In genomic region chr16:10916271-10916670, GRCm38 (mm10) we compare ENCODE assay signal across 16 mouse cellular contexts.
"Had no signal": no experiment of that assay in that cellular context is flagged by ENCODE, and none has a peak within 500 bp of the region (broad histone marks: within the 10 kb centered on the region; RNA-seq: fewer than 3 reads in every experiment).

No protein-coding gene starts in this region.

- H3K9ac ChIP-seq: kidney, embryonic 15.5 days; liver, embryonic 13.5 days; liver, postnatal 0 days; neural tube, embryonic 15.5 days had no signal

- ATAC-seq: liver, postnatal 0 days had no signal

- H3K4me3 ChIP-seq: kidney, embryonic 15.5 days; liver, embryonic 13.5 days; midbrain, embryonic 10.5 days; myocyte; neural tube, embryonic 15.5 days had no signal

- H3K4me2 ChIP-seq: kidney, embryonic 15.5 days; liver, embryonic 13.5 days; neural tube, embryonic 15.5 days had no signal

- H3K36me3 ChIP-seq: kidney, embryonic 15.5 days; liver, embryonic 13.5 days; midbrain, embryonic 10.5 days; neural tube, embryonic 15.5 days had no signal

- H3K9me3 ChIP-seq: kidney, embryonic 15.5 days; liver, embryonic 13.5 days; midbrain, embryonic 10.5 days; neural tube, embryonic 15.5 days had no signal

- H3K27me3 ChIP-seq: kidney, embryonic 15.5 days; liver, embryonic 13.5 days; neural tube, embryonic 15.5 days had no signal

- H3K4me1 ChIP-seq: kidney, embryonic 15.5 days; liver, embryonic 13.5 days; midbrain, embryonic 10.5 days; neural tube, embryonic 15.5 days had no signal

- H3K27ac ChIP-seq: kidney, embryonic 15.5 days; liver, embryonic 13.5 days; midbrain, embryonic 10.5 days; neural tube, embryonic 15.5 days had no signal

- DNase-seq: kidney, adult 2 months; kidney, postnatal 25 days; layer of hippocampus, adult 9-11 months; liver; liver, embryonic 13.5 days; liver, postnatal 0 days; lung, postnatal 4 days; midbrain, embryonic 14.5 days; right cerebral cortex, adult 18-20 months; right cerebral cortex, postnatal 25 days; thymus, adult 18-20 months; thymus, postnatal 14 days had no signal
